8 mouse cellular contexts compared by ENCODE assay signal in genomic region chr15:82353745-82354113, GRCm38 (mm10). TPM values are rescaled to one million over a fixed set of nuclear protein-coding genes. Genes with fewer than 3 reads are reported as not detected.
DNase-seq lines count a peak whose midpoint lies in the region; ATAC-seq lines count a peak whose summit lies in the region.

No protein-coding gene starts in this region.

- 0% methylated on average over 23 of the region's 23 CpGs for WGBS in forebrain, embryonic 13.5 days
- under 1% methylated on average over 23 of the region's 23 CpGs for WGBS in liver, embryonic 16.5 days (ENCODE audit: insufficient replicate concordance)

- peak overlapping the region; percentile 81 for H3K27ac ChIP-seq in forebrain, embryonic 13.5 days
- peak overlapping the region; percentile 83 for H3K27ac ChIP-seq in liver, embryonic 16.5 days (ENCODE audit: low read length)

- no peaks in the 10 kb centered on the region for H3K9me3 ChIP-seq in forebrain, embryonic 13.5 days (replicated peaks)
- no peaks in the 10 kb centered on the region for H3K9me3 ChIP-seq in liver, embryonic 16.5 days (replicated peaks; ENCODE audit: control insufficient read depth, low read length)

- ATAC-seq in frontal cortex, adult (ENCODE audit: low TSS enrichment): 0 out of 2 replicates have a peak, but pooled peaks have one; percentile 0
- ATAC-seq in forebrain, embryonic 13.5 days: peak; percentile 55
- ATAC-seq in liver, embryonic 16.5 days (ENCODE audit: low read depth): peak; percentile 10

- DNase-seq in frontal cortex, postnatal 25 days (ENCODE audit: low spot score in 2 of 2): no peak
- DNase-seq in CD4-positive helper T cell, adult 2 months (ENCODE audit: low read depth, low spot score): peak; percentile 40
- no peak for DNase-seq in yolk sac, embryonic 10.5 days (ENCODE audit: low spot score)
- no peak for DNase-seq in adrenal gland, postnatal 10 days
- DNase-seq in embryo, embryonic 9.5 days (ENCODE audit: extremely low spot score): no peak

- H3K9ac ChIP-seq in forebrain, embryonic 13.5 days: peak overlapping the region; percentile 96
- H3K9ac ChIP-seq in liver, embryonic 16.5 days (ENCODE audit: low read depth, low read length): peak overlapping the region; percentile 90

- H3K36me3 ChIP-seq in forebrain, embryonic 13.5 days (ENCODE audit: poor library complexity, severe bottlenecking): peaks cover 24% of the 10 kb centered on the region
- peaks cover 22% of the 10 kb centered on the region for H3K36me3 ChIP-seq in liver, embryonic 16.5 days (ENCODE audit: control insufficient read depth, insufficient read depth)

- peak overlapping the region; percentile 77 for H3K4me2 ChIP-seq in forebrain, embryonic 13.5 days
- H3K4me2 ChIP-seq in liver, embryonic 16.5 days (ENCODE audit: low read depth, low read length): peak overlapping the region; percentile 94

- no peaks in the 10 kb centered on the region for H3K27me3 ChIP-seq in forebrain, embryonic 13.5 days
- H3K27me3 ChIP-seq in liver, embryonic 16.5 days (ENCODE audit: control insufficient read depth, insufficient read depth, low read depth, low read length): no peaks in the 10 kb centered on the region

- H3K4me1 ChIP-seq in forebrain, embryonic 13.5 days: peaks cover 23% of the 10 kb centered on the region
- H3K4me1 ChIP-seq in liver, embryonic 16.5 days (ENCODE audit: control insufficient read depth, low read depth, low read length): peaks cover 52% of the 10 kb centered on the region

- H3K4me3 ChIP-seq in forebrain, embryonic 13.5 days: peak overlapping the region; percentile 83
- H3K4me3 ChIP-seq in liver, embryonic 16.5 days (ENCODE audit: low read depth, low read length): peak overlapping the region; percentile 85

RNA-seq across cellular contexts. Expression of gene Ndufa6, which starts 0.4 kb away (rescaled TPM):
- polyA plus RNA-seq in forebrain, embryonic 13.5 days (2015; fragmentation: Nextera tagmentation; extraction: Ambion mirVana): 318 and 358 TPM in 2 replicates
- polyA plus RNA-seq in liver, embryonic 16.5 days (2015; fragmentation: Nextera tagmentation; extraction: Ambion mirVana): 348 and 350 TPM in 2 replicates
- total RNA-seq in adrenal gland, postnatal 10 days (2021): 100 to 1,000 TPM; 629 to 669 TPM

RNA-seq across cellular contexts. Expression of gene Smdt1, which starts 15.0 kb away (rescaled TPM):
- 303 and 321 TPM in 2 replicates for polyA plus RNA-seq in forebrain, embryonic 13.5 days (2015; fragmentation: Nextera tagmentation; extraction: Ambion mirVana)
- 170 and 175 TPM in 2 replicates for polyA plus RNA-seq in liver, embryonic 16.5 days (2015; fragmentation: Nextera tagmentation; extraction: Ambion mirVana)
- 100 to 1,000 TPM; 159 to 168 TPM for total RNA-seq in adrenal gland, postnatal 10 days (2021)

RNA-seq across cellular contexts. Expression of gene Pheta2, which starts 15.0 kb away (rescaled TPM):
- polyA plus RNA-seq in forebrain, embryonic 13.5 days (2015; fragmentation: Nextera tagmentation; extraction: Ambion mirVana): 1.3 and 1.8 TPM in 2 replicates
- 38.9 and 43.4 TPM in 2 replicates for polyA plus RNA-seq in liver, embryonic 16.5 days (2015; fragmentation: Nextera tagmentation; extraction: Ambion mirVana)
- total RNA-seq in adrenal gland, postnatal 10 days (2021): 1 to 10 TPM; 3.5 to 3.7 TPM

RNA-seq across cellular contexts. Expression of gene Naga, which starts 15.0 kb away (rescaled TPM):
- 19.4 and 25.2 TPM in 2 replicates for polyA plus RNA-seq in forebrain, embryonic 13.5 days (2015; fragmentation: Nextera tagmentation; extraction: Ambion mirVana)
- 48.2 and 51.1 TPM in 2 replicates for polyA plus RNA-seq in liver, embryonic 16.5 days (2015; fragmentation: Nextera tagmentation; extraction: Ambion mirVana)
- total RNA-seq in adrenal gland, postnatal 10 days (2021): 10 to 100 TPM; 57.0 to 62.5 TPM

RNA-seq across cellular contexts. Expression of gene Cyp2d22, which starts 26.3 kb away (rescaled TPM):
- 1.6 and 1.7 TPM in 2 replicates for polyA plus RNA-seq in forebrain, embryonic 13.5 days (2015; fragmentation: Nextera tagmentation; extraction: Ambion mirVana)
- polyA plus RNA-seq in liver, embryonic 16.5 days (2015; fragmentation: Nextera tagmentation; extraction: Ambion mirVana): 20.1 and 20.6 TPM in 2 replicates
- total RNA-seq in adrenal gland, postnatal 10 days (2021): 10 to 100 TPM; 32.2 to 35.4 TPM

Comparison
In these comparisons a context has a peak if more than half of its experiments do, and no peak if none do; other contexts are left out.
1. ATAC-seq: peak in every context shown above with its lines; median percentile 55 in forebrain, embryonic 13.5 days; 10 in liver, embryonic 16.5 days; 0 in frontal cortex, adult.
2. RNA of gene Pheta2, which starts 15.0 kb away (polyA plus RNA-seq): 38.9 to 43.4 TPM in liver, embryonic 16.5 days; 1.3 to 1.8 TPM in forebrain, embryonic 13.5 days; every median in the first group is over 10 times any median in the second.